Mouse (Mus musculus) kidney, embryonic 16.5 days (tissue): ENCODE measurements around the gene H1foo. TPM values are rescaled to one million over a fixed set of nuclear protein-coding genes. Genes with fewer than 3 reads are reported as not detected.

Experiments used
- ATAC-seq: fragments of 200-750 bp; cut with Nextera tagmentation; 2 replicates; pipeline ENCODE4 v1.8.0; 2017; ENCODE audit warnings: moderate TSS enrichment; ENCODE audit not compliant: low FRiP score, low TSS enrichment
- H3K27ac ChIP-seq: fragments of 300-500 bp; sonication (generic); 2 replicates; pipeline ENCODE4 v1.5.1; 2014; ENCODE audit warnings: low read length
- H3K27me3 ChIP-seq: fragments of 300-500 bp; sonication (generic); 2 replicates; pipeline ENCODE4 v1.6.1; 2014; ENCODE audit warnings: low read length, control low read depth, mixed read lengths; ENCODE audit not compliant: insufficient read depth
- H3K36me3 ChIP-seq: fragments of 300-500 bp; sonication (generic); 2 replicates; pipeline ENCODE4 v1.6.1; 2014; ENCODE audit warnings: low read length, control low read depth, mixed read lengths; ENCODE audit not compliant: insufficient read depth
- H3K4me1 ChIP-seq: fragments of 300-500 bp; sonication (generic); 2 replicates; pipeline ENCODE4 v1.6.1; 2014; ENCODE audit warnings: low read length, control low read depth, mixed read lengths; ENCODE audit not compliant: insufficient read depth
- H3K4me2 ChIP-seq: fragments of 300-500 bp; sonication (generic); replicated peaks from 2 replicates; pipeline ENCODE4 v1.6.1; 2014; ENCODE audit warnings: low read depth, low read length
- H3K4me3 ChIP-seq: fragments of 300-500 bp; sonication (generic); 2 replicates; pipeline ENCODE4 v1.5.1; 2014; ENCODE audit warnings: mild to moderate bottlenecking, low read length
- H3K9ac ChIP-seq: fragments of 300-500 bp; sonication (generic); replicated peaks from 2 replicates; pipeline ENCODE4 v1.6.1; 2014; ENCODE audit warnings: low read length
- H3K9me3 ChIP-seq: fragments of 300-500 bp; sonication (generic); 2 replicates; pipeline ENCODE4 v1.6.1; 2016; ENCODE audit warnings: low read length, control low read depth
- WGBS: fragments of 180-500 bp; shearing (Covaris S2); extraction: QIAGEN DNeasy Blood & Tissue Kit; methylation state at CpG from one replicate; pipeline ENCODE4 v1.1.7; 2014; 5-methylcytosine and 5-hydroxymethylcytosine counted together
- polyA plus RNA-seq: library from polyadenylated mRNA; unstranded; fragments of >200 nt; fragmentation: Nextera tagmentation; extraction: Ambion mirVana; gene quantifications from 2 replicates; pipeline ENCODE4 v1.2.1, GENCODE M21; 2015

Gene H1foo
- polyA plus RNA-seq, 1 experiment from 2014 or later = not detected

- Histone ChIP-seq H3K4me3 (no peak overlapping the region), H3K36me3 (0 out of 2 replicates have a peak, but pooled peaks cover 21% of the 10 kb centered on the region), H3K9me3 (no peaks in the 10 kb centered on the region), H3K4me1 (peaks cover 25% of the 10 kb centered on the region), H3K27ac (no peak overlapping the region), H3K9ac (no peak overlapping the region), H3K27me3 (no peaks in the 10 kb centered on the region), H3K4me2 (no peak overlapping the region)
- 88% methylated on average over 5 of the region's 5 CpGs for WGBS
- no peak for ATAC-seq
Observed at GRCm38 (mm10) chr6:115919876-115920275, 24.9 kb upstream of the H1foo start.

DNA sequence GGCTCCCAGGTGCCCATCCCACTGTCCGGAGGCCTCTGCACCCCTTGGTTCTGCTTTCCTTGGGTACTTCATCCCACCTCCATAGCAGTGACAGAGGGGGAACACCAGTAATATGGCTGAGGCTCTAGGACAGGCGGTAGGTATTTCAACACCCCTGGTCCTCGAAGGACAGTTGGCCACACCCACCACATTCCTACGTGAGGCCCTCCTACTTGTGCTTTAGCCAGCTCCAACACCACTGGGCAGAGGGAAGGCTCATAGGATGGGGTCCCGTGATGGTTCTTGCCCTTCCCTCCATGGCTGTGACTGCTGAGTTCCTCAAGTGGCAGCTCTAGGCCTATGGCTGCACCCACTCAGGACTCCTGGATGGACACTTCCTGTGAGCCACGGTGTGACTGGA lies 19.9 kb upstream of the H1foo start:
- Histone ChIP-seq H3K9ac (0 out of 2 replicates have a peak overlapping the region, but pooled peaks have one; percentile 11), H3K27ac (no peak overlapping the region), H3K4me1 (peaks cover 9% of the 10 kb centered on the region), H3K4me2 (no peak overlapping the region), H3K27me3 (no peaks in the 10 kb centered on the region), H3K9me3 (no peaks in the 10 kb centered on the region), H3K36me3 (0 out of 2 replicates have a peak, but pooled peaks cover 14% of the 10 kb centered on the region), H3K4me3 (no peak overlapping the region)
- peak; percentile 47 for ATAC-seq
- WGBS = 33% methylated on average over 6 of the region's 6 CpGs

DNA sequence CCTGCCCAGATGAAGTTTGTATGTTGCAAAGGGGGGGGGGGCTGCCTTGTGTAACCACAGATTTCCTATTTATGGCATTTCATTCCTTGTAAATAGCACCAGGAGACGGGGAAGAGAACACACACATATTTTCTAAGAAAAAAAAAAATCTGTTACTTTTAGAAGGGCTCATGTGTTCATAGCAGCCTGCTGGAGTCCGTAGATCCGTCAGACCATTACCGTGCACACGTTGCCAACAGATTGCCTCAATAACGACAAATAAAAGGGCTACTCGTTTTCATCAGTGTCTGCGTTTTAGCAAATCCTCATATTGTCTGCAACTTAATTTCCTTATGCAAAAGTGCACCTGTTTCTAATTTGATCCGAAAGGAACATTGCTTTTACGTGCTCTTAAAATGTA lies 18.3 kb upstream of the H1foo start:
- H3K4me2 ChIP-seq = no peak overlapping the region
- H3K36me3 ChIP-seq = 0 out of 2 replicates have a peak, but pooled peaks cover 7% of the 10 kb centered on the region
- WGBS = 82% methylated on average over 10 of the region's 10 CpGs
- H3K4me1 ChIP-seq = peaks cover 10% of the 10 kb centered on the region
- no peak overlapping the region for H3K9ac ChIP-seq
- no peaks in the 10 kb centered on the region for H3K27me3 ChIP-seq
- H3K4me3 ChIP-seq = no peak overlapping the region
- no peak for ATAC-seq
- no peak overlapping the region for H3K27ac ChIP-seq
- H3K9me3 ChIP-seq = no peaks in the 10 kb centered on the region

GRCm38 (mm10) chr6:115927292-115928242 lies 17.2 kb upstream of the H1foo start:
- no peak for ATAC-seq
- Histone ChIP-seq H3K9ac (no peak overlapping the region), H3K36me3 (0 out of 2 replicates have a peak, but pooled peaks cover 7% of the 10 kb centered on the region), H3K4me1 (peaks cover 10% of the 10 kb centered on the region), H3K9me3 (no peaks in the 10 kb centered on the region), H3K4me2 (no peak overlapping the region), H3K27ac (no peak overlapping the region), H3K4me3 (no peak overlapping the region), H3K27me3 (no peaks in the 10 kb centered on the region)
- 80% methylated on average over 10 of the region's 10 CpGs for WGBS

GRCm38 (mm10) chr6:115930018-115930417 lies 14.7 kb upstream of the H1foo start:
- no peak overlapping the region for H3K4me3 ChIP-seq
- H3K4me2 ChIP-seq = no peak overlapping the region
- no peak overlapping the region for H3K9ac ChIP-seq
- no peaks in the 10 kb centered on the region for H3K27me3 ChIP-seq
- H3K4me1 ChIP-seq = peaks cover 4% of the 10 kb centered on the region
- WGBS = 32% methylated on average over 5 of the region's 5 CpGs
- H3K27ac ChIP-seq = no peak overlapping the region
- no peaks in the 10 kb centered on the region for H3K36me3 ChIP-seq
- no peak for ATAC-seq
- no peaks in the 10 kb centered on the region for H3K9me3 ChIP-seq

- no peaks in the 10 kb centered on the region for H3K36me3 ChIP-seq
- H3K4me3 ChIP-seq = no peak within 1 kb of the TSS
- 84% methylated on average over 14 of the region's 14 CpGs for WGBS
- H3K4me1 ChIP-seq = peaks cover 3% of the 10 kb centered on the region; the same call in 1 of the 2 replicates
- no peaks in the 10 kb centered on the region for H3K9me3 ChIP-seq
- no peak within 1 kb of the TSS for H3K9ac ChIP-seq
- no peak for ATAC-seq
- H3K27ac ChIP-seq = no peak within 1 kb of the TSS
- H3K27me3 ChIP-seq = no peaks in the 10 kb centered on the region
- no peak within 1 kb of the TSS for H3K4me2 ChIP-seq
Observed at GRCm38 (mm10) chr6:115931639-115932038, 13.1 kb upstream of the H1foo start, which contains the start of gene Rho. Gene Rho (plus strand): TSS chr6:115931748.

GRCm38 (mm10) chr6:115932391-115932790 lies 12.3 kb upstream of the H1foo start:
- Histone ChIP-seq H3K9ac (no peak overlapping the region), H3K27me3 (no peaks in the 10 kb centered on the region), H3K4me2 (no peak overlapping the region), H3K4me3 (no peak overlapping the region), H3K4me1 (peaks cover 3% of the 10 kb centered on the region; the same call in 1 of the 2 replicates), H3K36me3 (no peaks in the 10 kb centered on the region), H3K9me3 (no peaks in the 10 kb centered on the region), H3K27ac (no peak overlapping the region)
- WGBS = 90% methylated on average over 3 of the region's 3 CpGs
- no peak for ATAC-seq

- Histone ChIP-seq H3K36me3 (0 out of 2 replicates have a peak, but pooled peaks cover 3% of the 10 kb centered on the region), H3K9ac (no peak overlapping the region), H3K4me1 (no peaks in the 10 kb centered on the region), H3K4me2 (no peak overlapping the region), H3K27ac (no peak overlapping the region), H3K27me3 (no peaks in the 10 kb centered on the region), H3K4me3 (no peak overlapping the region), H3K9me3 (no peaks in the 10 kb centered on the region)
- WGBS = 80% methylated on average over 8 of the region's 8 CpGs
- no peak for ATAC-seq
Observed at GRCm38 (mm10) chr6:115935544-115935943, 9.2 kb upstream of the H1foo start.

GRCm38 (mm10) chr6:115938011-115938410 lies 6.7 kb upstream of the H1foo start:
- WGBS = 91% methylated on average over 2 of the region's 2 CpGs
- Histone ChIP-seq H3K36me3 (0 out of 2 replicates have a peak, but pooled peaks cover 3% of the 10 kb centered on the region), H3K4me1 (peaks cover 7% of the 10 kb centered on the region), H3K9me3 (no peaks in the 10 kb centered on the region), H3K4me3 (no peak overlapping the region), H3K27me3 (no peaks in the 10 kb centered on the region), H3K4me2 (no peak overlapping the region), H3K9ac (no peak overlapping the region), H3K27ac (no peak overlapping the region)
- no peak for ATAC-seq

DNA sequence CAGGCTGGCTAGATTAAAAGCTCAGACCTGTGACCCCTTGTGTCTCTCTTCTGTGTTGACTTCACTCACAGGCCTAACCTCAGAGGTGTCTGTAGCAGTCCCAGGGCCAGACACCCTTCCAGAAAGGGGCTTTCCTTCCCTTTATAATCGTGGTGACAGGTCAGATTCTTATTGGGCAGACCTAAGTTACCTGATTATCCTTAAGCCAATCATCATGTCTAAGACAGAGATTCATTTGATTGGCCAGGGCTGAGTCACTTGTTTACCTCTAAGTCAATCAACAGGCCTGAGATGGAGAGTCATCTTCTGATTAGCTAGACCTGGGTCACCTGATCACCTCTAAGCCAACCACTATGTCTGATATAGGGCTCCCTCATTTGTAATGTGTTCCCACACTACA lies 5.9 kb upstream of the H1foo start:
- peaks cover 7% of the 10 kb centered on the region for H3K4me1 ChIP-seq
- no peak overlapping the region for H3K9ac ChIP-seq
- H3K27me3 ChIP-seq = no peaks in the 10 kb centered on the region
- H3K9me3 ChIP-seq = no peaks in the 10 kb centered on the region
- WGBS = 68% methylated on average over 1 of the region's 1 CpGs
- no peak overlapping the region for H3K4me3 ChIP-seq
- no peak overlapping the region for H3K4me2 ChIP-seq
- no peak overlapping the region for H3K27ac ChIP-seq
- no peak for ATAC-seq
- 0 out of 2 replicates have a peak, but pooled peaks cover 3% of the 10 kb centered on the region for H3K36me3 ChIP-seq
